Mouse (Mus musculus): ENCODE results near the gene Isg15.
A peak's percentile ranks its signal among the peaks of the same experiment; 100 is the strongest.

Isg15 gene

DNA sequence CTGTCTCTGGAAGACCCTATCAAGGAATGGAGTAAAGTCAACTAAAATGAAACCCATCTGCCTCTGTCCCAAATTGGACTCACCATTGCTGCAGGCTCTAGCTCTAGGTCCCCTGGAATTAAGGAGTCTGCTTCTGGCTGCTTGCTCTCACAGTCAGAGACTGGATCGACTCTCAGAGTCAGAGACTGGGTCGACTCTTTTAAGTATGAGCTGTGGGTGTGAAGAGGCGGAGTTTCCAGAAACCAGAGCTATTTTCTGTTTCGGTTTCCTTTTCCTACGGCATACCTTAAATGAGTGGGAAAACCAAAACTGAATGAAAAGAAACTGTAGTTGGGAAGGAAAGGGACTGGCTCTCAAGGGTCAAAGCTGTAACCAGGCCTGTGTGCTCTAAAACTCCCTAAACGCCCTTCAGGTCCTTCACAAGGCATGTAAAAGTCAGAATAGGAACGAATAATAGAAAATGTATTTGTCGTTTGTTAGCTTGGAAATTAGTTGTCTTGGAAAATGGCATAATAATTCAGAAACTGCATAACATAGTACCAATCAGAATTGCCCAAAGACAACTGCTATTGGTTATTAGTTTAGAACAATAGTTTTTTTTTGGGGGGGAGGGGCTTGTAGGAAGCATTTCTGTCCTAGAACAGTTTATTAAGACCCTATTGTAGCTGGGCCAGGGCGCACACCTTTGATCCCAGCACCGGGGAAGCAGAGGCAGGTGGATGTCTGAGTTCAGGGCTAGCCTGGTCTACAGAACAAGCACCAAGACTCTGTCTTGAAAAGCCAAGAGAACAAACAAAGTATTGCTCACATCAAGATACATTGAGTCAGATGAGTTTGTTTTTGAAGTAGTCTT, at the start of gene Isg15:
Gene Isg15, minus strand, starts transcription at position 196 of the 853 bp plus-strand sequence.
- DNase-seq (ENCODE audit: low spot score in 2 of 2) = no peak

DNA sequence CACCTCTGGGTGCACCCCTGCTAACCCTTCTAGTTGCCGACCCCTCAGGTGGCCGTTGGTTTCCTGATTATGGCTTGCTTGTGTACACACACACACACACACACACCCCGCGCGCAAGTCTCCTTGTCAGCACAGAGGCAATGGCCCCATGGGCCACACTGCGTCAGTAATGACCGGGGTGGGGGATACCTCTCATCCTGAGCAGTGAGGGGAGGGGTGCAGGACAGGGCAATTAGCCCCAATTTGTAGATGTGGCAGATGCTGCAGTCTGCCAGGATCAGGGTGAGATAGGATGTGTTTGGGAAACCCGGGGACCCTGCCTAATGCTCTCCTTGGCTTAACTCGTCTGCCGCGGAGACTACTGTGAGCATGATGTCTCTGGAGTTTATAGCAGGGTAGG, 48.9 kb upstream of the Isg15 start:
- DNase-seq (ENCODE audit: low spot score in 2 of 2) = no peak

DNA sequence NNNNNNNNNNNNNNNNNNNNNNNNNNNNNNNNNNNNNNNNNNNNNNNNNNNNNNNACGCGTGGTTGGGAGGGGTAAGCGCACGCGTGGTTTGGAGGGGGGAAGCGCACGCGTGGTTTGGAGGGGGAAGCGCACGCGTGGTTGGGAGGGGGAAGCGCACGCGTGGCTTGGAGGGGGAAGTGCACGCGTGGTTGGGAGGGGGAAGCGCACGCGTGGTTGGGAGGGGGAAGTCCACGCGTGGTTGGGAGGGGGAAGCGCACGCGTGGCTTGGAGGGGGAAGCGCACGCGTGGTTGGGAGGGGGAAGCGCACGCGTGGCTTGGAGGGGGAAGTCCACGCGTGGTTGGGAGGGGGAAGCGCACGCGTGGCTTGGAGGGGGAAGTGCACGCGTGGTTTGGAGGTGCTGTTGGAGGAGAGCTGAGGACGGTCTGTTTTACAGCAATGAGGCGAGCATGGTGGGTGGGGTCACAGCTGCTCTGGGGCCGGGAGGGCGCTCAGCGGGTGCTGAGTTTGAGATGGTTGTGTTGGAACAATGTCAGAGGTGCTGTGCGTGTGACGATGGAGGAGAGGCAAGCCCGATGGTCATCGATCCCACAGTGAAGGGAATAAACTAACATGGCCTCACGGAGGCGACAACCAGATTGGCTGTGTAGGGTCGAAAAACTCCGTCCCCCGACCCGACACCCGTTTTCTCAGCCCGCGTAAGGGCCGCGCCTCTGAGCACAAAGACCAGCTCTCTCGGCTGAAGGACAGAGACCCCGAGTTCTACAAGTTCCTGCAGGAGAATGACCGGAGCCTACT, 36.2 kb upstream of the Isg15 start:
- DNase-seq (ENCODE audit: low spot score in 2 of 2) = no peak

DNA sequence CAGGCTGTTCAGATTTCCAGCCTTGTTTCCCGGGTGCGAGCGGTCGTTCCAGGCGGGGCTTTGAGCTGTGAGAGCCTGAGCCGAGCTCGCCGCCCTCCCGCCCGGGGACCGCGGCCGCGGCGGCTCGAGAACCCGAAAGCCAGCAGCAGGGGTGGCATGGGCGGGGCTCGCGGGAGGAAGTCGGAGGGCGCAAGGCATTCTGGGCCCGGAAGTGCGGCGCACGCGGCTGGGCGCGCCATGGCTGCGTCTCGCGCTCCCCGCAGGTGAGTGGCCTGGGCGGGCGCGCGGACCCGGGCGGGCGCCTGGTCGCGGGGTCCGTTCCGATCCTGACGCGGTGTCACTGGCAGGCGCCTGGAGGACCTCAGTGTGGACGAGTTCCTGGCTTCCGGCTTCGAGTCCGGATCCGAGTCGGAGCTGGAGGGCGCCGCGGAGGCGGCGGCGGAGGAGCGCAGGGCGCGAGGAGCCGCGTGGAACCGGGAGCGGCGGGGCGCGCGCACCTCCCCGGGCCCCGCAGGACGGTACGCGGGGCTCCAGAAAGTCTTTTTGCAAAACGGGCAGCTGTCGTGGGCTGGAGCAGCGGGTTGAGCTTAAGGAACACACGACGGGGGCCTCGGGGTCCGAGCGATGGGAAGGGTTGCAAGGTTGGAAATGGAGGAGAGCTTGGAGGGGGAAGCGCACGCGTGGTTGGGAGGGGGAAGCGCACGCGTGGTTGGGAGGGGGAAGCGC, 35.4 kb upstream of the Isg15 start, which contains the start of gene Noc2l:
Gene Noc2l, plus strand, starts transcription at position 203 of the 726 bp plus-strand sequence.
- DNase-seq (ENCODE audit: low spot score in 2 of 2) = peak; percentile 85 to 89

DNA sequence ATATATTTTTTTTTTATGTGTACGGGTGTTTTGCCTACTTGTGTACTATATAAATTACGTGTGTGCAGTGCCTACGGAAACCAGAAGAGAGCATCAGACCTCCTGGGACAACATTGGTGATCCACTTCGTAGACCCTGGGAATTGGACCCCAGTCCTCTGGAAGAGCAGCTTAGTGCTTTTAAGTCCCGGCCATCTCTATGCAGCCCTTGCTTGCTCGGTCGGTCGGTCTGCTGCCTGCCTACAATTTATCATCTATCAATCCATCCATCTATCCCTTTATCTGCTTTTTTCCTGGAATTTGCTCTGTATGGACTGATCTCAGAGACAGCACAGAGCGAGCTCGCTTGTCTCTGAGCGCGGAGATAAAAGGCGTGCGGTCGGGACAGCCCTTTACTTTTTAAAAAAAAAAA, 34.7 kb upstream of the Isg15 start:
- no peak for DNase-seq (ENCODE audit: low spot score in 2 of 2)

DNA sequence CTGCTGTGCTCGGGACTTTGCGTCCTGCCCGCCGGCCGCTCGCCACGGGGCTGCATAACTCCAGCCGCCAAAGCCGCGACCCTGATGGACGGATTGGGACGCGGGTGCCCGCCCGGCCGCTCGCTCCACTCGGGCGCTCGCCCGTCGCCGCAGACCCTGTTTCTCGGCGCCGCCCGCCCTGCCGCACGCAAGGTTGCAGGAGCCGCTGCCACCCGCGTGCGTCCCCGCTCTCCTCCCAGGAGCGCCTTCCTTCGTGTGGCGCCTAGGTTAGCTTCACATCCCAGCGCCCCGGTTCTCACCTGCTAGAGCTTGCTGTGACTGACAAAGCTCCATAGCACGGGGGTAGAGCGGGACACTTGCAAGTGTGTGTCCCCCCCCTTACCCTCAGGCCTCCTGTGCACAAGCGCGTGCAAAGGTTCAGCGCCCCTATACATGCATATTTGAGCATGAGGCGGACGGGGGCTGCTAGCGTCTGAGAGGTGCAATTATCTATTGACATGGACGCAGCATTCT, 34.1 kb upstream of the Isg15 start, which contains the start of gene Plekhn1:
Gene Plekhn1, minus strand, starts transcription at position 157 of the 513 bp plus-strand sequence.
- peak; percentile 60 to 74 for DNase-seq (ENCODE audit: low spot score in 2 of 2)

DNA sequence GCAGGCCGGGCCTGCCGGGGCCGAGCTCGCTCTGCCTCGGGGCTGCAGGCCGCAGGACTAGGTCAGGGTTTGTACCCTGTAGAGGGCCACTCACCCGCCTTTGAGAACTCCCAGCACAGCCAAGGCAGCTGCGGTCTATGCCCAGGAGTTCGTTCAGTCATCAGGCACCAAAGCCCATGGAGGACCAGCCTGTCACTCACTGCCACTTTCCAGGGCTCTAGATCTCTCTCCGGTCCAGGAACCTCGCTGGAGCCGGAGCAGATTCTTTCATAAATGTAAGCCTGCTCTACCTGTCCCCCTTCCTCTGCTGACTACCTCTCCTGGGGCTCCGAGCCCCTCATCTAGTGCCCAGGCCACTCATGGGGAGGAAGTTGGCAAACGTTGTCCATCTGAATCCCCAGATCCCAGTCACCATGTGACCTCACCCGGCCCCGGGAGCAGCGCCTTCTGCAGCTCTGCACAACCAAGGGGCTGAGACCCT, 33.4 kb upstream of the Isg15 start:
- DNase-seq (ENCODE audit: low spot score in 2 of 2) = no peak

DNA sequence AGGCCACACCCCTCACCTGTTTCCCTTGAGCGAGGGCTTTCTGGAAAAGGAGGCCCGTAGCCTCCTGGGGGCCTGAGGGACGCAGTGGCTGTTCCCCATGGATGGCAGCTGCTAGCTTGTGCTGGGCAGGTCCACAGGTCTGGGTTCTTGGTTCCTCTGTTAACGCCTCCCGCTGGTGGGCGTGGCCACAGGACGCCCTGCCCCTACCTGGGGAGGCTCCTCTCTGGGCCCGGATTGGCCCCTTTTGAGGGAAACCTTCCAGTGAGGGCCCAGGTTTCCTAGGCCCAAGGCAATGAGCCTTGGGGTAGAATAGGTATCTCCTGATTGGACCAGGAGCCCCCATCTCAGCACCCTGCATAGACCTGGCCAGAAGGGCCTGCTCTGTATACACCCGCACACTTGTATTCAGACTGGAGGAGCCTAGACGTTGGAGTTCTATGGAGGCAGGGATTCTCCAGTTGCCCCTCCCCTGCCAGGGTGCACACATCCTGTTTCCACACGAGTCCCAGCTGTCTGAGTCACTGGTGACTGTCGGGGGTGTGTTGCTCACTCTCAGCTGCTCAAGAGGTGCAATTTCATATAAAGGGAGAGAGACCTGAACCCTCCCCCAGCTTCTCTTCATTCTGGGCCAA, 27.9 kb upstream of the Isg15 start:
- DNase-seq (ENCODE audit: low spot score in 2 of 2) = no peak

DNA sequence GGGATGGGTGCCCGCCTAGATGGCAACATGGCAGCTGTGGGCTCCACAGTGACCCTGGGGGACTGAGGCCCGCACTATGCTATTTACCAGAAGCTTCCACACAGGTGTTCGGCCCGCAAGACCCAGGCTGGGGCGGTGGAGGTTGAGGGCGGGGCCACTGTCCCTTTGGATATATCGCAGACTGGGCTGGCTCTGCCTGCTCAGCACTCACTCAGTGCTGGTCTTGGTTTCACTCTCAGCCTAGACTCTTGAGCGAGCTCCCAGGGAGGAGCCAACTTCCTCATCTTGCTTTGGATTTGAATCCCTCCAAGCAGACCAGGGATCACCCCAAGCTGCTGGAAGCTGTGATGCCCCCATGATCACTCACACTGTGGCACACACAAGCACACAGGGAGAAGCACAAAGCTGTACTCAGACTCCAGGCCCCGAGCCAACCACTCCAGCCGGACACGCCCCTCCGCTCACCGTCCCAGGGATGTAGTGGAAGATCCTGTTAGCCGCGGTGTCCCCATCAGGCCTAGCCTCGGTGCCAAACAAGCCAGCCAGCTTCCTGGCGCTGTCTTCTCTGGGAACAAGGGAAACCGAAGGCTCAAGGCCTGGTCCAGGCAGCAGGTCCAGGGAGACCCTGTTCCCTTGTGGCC, 27.3 kb upstream of the Isg15 start:
- no peak for DNase-seq (ENCODE audit: low spot score in 2 of 2)

DNA sequence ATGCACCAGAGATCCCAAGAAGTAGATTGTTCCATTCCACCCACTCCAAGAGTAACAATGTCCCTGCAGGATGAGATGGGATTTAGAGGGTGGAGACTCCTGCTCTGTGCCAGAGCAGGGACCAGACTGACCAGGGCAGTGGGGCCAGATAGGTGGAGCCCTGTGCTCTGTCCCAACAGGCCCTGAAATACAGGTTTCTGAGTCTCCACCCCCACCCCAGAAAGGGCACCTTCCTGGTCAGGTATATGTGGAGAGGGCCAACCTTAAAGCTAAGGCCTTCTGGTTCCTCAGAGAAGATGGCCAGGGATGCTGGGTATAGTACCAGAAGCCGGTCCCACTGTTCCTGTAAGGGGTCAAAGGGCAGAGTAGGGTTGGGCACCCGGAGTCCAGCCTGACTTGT, 23.7 kb upstream of the Isg15 start:
- DNase-seq (ENCODE audit: low spot score in 2 of 2) = no peak

DNA sequence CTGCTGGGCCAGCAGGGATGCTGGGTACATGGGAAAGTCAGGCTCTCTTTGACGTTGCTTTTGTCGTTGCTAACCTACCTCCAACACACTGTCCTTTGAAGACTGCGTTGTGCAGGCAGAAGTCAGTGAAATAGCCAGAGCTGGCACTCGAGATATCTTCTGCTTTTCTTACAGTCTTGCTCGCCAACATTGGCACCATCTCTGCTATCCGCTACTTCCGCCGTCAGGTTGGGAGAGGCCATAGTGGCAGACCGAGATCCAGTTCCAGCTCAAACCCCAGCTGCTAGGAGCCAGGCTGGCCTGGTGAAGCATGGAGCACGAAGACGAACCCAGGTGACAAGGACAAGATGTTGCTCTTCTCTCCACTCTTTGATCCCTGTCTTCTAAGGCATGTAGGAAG, 19.3 kb upstream of the Isg15 start:
- DNase-seq (ENCODE audit: low spot score in 2 of 2) = no peak

DNA sequence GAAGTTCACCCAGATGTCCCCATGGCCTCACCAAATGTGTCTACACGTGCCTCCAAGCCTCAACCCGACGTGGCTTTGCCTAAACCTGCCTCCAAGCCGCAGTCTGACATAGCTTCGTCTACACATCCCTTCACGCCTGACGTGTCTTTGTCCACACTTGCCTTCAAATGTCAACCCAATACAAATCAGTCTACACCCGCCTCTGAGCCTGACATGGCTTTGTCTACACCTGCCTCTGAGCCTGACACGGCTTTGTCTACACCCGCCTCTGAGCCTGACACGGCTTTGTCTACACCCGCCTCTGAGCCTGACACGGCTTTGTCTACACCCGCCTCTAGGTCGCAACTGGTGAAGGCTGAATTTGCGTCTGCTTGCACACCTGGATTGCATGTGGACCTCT, 17.2 kb upstream of the Isg15 start:
- DNase-seq (ENCODE audit: low spot score in 2 of 2) = no peak

DNA sequence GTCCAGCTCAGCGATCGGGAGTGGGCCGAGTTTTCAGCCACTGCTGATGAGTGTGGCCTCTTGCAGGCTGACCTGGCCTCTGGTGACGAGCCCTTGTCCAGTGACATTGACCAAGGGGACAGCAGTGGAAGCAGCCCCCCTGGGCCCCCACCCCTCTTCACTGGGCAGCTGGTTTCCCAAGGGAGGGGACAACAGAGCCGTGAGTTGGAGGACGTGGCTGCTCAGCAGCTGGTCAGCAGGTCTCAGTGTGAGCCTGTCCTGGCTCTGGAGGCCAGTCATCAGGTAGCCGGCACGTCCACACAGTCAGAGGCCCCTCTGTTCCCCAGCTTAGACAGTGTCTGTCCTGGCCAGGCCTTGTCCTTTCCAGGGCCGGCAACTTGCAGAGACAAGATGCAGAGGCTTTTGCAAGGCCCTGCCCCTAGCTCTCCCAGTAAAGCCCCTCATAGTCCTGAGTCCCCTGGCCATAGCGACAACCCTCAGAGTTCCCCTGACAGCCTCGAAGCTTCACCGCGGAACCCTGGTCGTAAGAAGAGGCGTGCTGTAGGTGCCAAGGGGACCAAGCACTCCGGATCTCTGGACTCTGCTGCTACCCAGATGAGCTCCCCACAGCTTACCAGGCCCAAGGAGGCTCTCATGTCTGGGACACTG, 16.5 kb upstream of the Isg15 start:
- DNase-seq (ENCODE audit: low spot score in 2 of 2) = no peak

DNA sequence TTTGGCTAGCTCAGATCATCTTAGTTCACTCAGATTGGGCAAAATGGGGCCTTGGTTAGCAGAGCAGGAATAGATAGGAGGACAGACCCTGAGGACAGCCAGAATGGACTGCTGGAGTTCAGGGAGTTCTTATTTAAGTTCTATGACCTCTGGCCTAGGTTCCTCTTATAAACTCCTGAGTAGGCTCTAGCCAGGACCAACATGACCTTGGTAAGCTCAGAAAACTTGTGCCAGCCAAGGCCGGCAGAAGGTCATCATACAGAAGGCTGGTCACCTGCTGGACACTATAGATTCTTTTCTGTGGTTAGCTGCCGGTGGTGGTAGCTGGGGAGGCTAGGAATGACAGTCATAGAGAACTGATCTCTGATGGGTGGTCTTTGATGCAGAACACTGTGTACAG, 15.6 kb upstream of the Isg15 start:
- DNase-seq (ENCODE audit: low spot score in 2 of 2) = no peak

DNA sequence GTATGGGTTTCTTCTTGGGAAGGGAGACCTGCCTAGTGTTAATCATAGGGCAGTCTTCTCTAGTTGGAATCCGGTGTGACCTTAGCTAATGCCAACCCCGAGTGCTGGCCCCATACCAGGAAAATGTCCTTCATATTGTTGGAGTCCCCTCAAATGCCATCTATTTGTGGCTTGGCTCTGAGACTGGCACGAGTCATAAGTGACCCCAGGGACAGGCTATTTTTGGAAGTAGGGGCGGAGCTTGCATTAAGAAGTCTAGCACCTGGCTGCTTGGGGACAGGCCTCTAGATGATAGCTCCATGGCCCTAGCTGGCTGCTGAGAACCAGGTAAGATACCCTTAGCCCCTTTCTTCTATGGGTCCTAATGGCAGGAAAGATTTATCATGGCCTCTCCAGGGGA, 15.0 kb upstream of the Isg15 start, which contains the start of gene Perm1:
Gene Perm1, plus strand, starts transcription at position 220 of the 400 bp plus-strand sequence.
- no peak for DNase-seq (ENCODE audit: low spot score in 2 of 2)

DNA sequence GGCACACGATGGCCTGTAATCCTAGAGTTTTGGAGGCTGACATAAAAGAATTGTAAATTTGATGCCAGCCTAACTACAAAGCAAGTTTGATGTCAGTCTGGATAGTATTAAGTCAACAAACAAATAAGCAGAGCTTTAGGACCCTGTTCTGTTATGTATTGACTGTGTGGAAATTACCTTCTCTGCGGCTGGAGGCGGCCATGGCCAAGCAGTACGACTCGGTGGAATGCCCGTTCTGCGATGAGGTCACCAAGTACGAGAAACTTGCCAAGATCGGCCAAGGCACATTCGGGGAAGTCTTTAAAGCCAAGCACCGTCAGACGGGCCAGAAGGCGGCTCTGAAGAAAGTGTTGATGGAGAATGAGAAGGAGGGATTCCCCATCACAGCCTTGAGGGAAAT, 12.5 kb upstream of the Isg15 start:
- DNase-seq (ENCODE audit: low spot score in 2 of 2) = no peak

DNA sequence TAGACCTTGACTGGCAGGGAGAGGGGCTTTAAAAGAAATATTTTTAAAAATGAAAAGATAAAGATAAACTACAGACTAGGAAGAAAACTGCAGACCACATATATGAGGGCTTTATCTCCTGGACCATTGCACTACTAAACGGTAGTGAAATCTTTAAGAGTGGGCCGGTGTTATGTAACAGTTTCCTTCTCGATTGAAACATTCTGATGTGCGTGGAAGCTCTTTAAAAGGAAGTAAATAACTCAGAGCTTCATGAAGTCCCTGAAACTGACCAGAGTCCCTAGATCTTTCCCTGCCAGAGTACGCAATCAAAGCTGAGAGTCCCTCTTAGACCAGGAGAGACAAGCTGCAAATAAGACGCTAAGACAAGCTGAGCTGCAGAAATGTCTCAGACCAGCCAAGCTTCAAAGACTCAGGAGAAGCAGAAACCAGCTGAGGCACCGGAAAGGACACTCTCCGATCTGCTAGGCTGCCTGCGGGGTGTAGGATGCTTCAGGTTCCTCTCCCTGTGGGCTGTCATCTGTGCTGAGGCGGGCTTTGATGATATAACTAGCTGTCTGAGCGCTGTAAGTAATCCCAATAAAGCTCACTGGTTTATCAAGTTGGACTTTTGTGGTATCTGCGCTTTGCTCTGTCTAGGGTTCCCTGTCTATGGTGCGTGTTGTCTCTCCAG, 9.5 kb upstream of the Isg15 start:
- no peak for DNase-seq (ENCODE audit: low spot score in 2 of 2)

DNA sequence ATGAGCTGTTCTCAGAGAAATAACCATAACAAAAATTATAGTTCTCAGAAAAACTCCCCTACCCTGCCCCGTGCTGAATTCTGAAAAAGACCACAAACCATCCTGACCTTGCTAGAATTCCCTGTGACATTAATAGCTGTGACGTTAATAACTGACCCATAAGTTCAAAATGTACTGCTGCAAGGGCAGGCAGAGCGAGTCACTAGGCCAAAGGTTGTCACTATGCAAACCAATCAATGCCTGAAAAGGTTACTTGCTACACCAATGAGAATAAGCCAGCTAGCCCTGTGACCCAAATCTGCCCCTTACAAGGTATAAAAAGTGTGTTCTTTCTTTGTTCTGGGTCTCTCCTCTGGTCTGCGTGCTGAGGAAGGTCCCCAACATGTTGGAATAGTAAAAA, 8.3 kb upstream of the Isg15 start:
- DNase-seq (ENCODE audit: low spot score in 2 of 2) = no peak

DNA sequence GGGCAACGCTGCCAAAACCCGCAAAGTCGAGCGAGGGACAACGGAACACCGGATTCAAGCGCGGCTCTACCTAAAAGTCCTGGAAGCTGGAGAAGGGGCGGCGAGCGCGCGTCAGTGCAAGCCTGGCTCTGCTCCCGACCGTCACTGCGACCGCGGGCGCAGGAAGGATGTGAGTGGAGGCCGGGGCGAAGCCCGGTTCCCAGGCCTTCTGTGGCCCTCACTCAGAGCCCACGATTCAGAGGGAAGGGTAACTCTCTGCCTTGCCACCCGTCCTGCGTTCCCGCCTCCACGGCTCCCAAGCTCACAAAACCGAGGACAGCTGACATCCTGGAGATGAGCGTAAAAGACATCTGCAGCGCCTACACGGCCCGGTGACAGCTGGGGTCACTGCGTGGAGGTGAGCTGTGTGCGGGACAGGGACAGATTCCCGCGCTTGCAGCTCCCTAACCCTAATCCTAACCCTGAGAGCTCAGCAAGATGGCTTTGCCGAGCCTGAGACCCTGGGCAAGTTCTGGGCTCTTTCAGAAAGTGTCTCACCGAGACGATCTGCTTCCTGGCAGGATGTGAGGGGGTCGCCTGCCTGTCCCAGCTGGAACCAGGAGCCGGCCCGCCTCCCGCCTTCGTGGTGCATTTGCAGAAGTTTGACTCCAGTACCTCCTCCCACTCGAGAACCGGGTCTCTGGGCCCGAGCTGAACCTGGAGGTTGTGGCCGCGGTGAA, 3.0 kb upstream of the Isg15 start:
- DNase-seq (ENCODE audit: low spot score in 2 of 2) = no peak
